Mouse (Mus musculus): ENCODE data around the gene Plscr1. TPM values are rescaled to one million over a fixed set of nuclear protein-coding genes. Genes with fewer than 3 reads are reported as not detected.

The Plscr1 gene
- total and polyA plus RNA-seq, 3 experiments, result 5.5 to 9.5 TPM; not detected in 1

- peaks cover 0 to 8% of the 10 kb centered on the region in 2 experiments; a peak in 3 of 4 replicates for H3K4me1 ChIP-seq (ENCODE audit: control insufficient read depth in 1 of 2, insufficient read depth in 2 of 2, low read length in 2 of 2)
- TF ChIP-seq ETS1 (IDR thresholded peaks at IDR 0.05; ENCODE audit: low read depth, low read length) (0 out of 2 replicates have a peak, but pooled peaks have one; percentile 16), ELF1 (IDR thresholded peaks at IDR 0.05; ENCODE audit: low read depth, low read length) (no peak), GABPA (IDR thresholded peaks at IDR 0.05; ENCODE audit: low read depth, low read length) (no peak), KAT2A (conservative IDR thresholded peaks at IDR 0.05; ENCODE audit: low read depth, low read length) (no peak), UBTF (IDR thresholded peaks at IDR 0.05; ENCODE audit: borderline replicate concordance, insufficient read depth, low read depth, low read length) (no peak), TAL1 (IDR thresholded peaks at IDR 0.05; ENCODE audit: low read length) (no peak), MYC (IDR thresholded peaks at IDR 0.05; ENCODE audit: low read depth, low read length) (no peak)
- H3K27ac ChIP-seq (ENCODE audit: control insufficient read depth, low read depth, low read length), result no peak overlapping the region
- peaks cover 0 to 2% of the 10 kb centered on the region in 2 experiments; a peak in 2 of 4 replicates for H3K27me3 ChIP-seq (ENCODE audit: control insufficient read depth in 1 of 2, insufficient read depth in 2 of 2, low read length in 2 of 2)
- H3K79me2 ChIP-seq (ENCODE audit: control insufficient read depth, insufficient read depth, low read length, poor library complexity), result no peaks in the 10 kb centered on the region
- peak; percentile 68 for DNase-seq (ENCODE audit: low read depth, low spot score)
- H3K36me3 ChIP-seq (ENCODE audit: control insufficient read depth in 1 of 2, insufficient read depth in 2 of 2, low read length in 2 of 2), result peaks cover 0 to 8% of the 10 kb centered on the region in 2 experiments; a peak in 2 of 4 replicates
- peak overlapping the region; percentile 32 for H3K9ac ChIP-seq (ENCODE audit: control insufficient read depth, low read depth, low read length, poor library complexity, severe bottlenecking)
- peak overlapping the region; percentile 63 to 71 for H3K4me3 ChIP-seq (ENCODE audit: control insufficient read depth in 1 of 2, insufficient read depth in 1 of 2, low read depth in 2 of 2, low read length in 2 of 2)
- no peaks in the 10 kb centered on the region for H3K9me3 ChIP-seq (replicated peaks; ENCODE audit: insufficient read depth, low read length)
Observed at GRCm38 (mm10) chr9:92207757-92208156, 41.8 kb upstream of the Plscr1 start.

DNA sequence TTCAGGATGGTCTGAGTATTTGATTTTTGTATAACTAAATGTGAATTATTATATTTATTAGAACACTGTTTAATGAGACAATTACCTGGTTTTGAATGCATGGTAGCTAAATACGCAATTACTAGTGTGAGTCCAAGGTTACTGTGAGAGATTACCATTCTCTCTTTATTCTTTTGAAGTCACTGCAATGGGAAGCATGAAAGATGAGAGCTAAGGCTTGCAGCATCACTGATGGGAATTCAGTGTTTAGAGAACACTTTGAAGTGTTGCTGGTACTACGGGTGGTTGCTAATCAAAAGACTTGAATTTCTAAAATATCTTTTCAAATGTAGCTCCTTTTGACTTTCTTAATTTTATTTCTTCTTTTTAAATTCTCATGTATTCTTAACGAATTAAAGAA is 39.7 kb upstream of the Plscr1 start:
- no peaks in the 10 kb centered on the region for H3K9me3 ChIP-seq (replicated peaks; ENCODE audit: insufficient read depth, low read length)
- H3K4me3 ChIP-seq (ENCODE audit: control insufficient read depth in 1 of 2, insufficient read depth in 1 of 2, low read depth in 2 of 2, low read length in 2 of 2), result no peak overlapping the region
- no peak for DNase-seq (ENCODE audit: low read depth, low spot score)
- no peak overlapping the region for H3K9ac ChIP-seq (ENCODE audit: control insufficient read depth, low read depth, low read length, poor library complexity, severe bottlenecking)
- no peaks in the 10 kb centered on the region for H3K79me2 ChIP-seq (ENCODE audit: control insufficient read depth, insufficient read depth, low read length, poor library complexity)
- no peak overlapping the region for H3K27ac ChIP-seq (ENCODE audit: control insufficient read depth, low read depth, low read length)
- peaks cover 0 to 2% of the 10 kb centered on the region in 2 experiments; a peak in 1 of 4 replicates for H3K27me3 ChIP-seq (ENCODE audit: control insufficient read depth in 1 of 2, insufficient read depth in 2 of 2, low read length in 2 of 2)
- TF ChIP-seq MAZ (IDR thresholded peaks at IDR 0.05; ENCODE audit: low read depth, low read length) (no peak), TCF12 (IDR thresholded peaks at IDR 0.05; ENCODE audit: low read depth, low read length) (no peak), ZKSCAN1 (IDR thresholded peaks at IDR 0.05; ENCODE audit: low read depth, low read length) (no peak), USF1 (IDR thresholded peaks at IDR 0.05; ENCODE audit: low read depth, low read length) (no peak), KAT2A (conservative IDR thresholded peaks at IDR 0.05; ENCODE audit: low read depth, low read length) (no peak), TAL1 (IDR thresholded peaks at IDR 0.05; ENCODE audit: low read length) (no peak), NELFE (IDR thresholded peaks at IDR 0.05; ENCODE audit: low read depth, low read length) (no peak), POLR2A (IDR thresholded peaks at IDR 0.05; ENCODE audit: control insufficient read depth in 1 of 2, insufficient read depth in 1 of 2, low read depth in 1 of 2, low read length in 2 of 2, poor library complexity in 1 of 2) (no peak), MAFK (IDR thresholded peaks at IDR 0.05; ENCODE audit: borderline replicate concordance, low read depth, low read length) (no peak), TBP (IDR thresholded peaks at IDR 0.05; ENCODE audit: low read depth, low read length) (no peak), MAX (IDR thresholded peaks at IDR 0.05; ENCODE audit: low read length) (no peak), SMC3 (IDR thresholded peaks at IDR 0.05; ENCODE audit: low read depth, low read length) (no peak), EP300 (IDR thresholded peaks at IDR 0.05; ENCODE audit: low read depth in 1 of 2, low read length in 2 of 2) (no peak), ZMIZ1 (IDR thresholded peaks at IDR 0.05; ENCODE audit: low read depth, low read length) (no peak), ETS1 (IDR thresholded peaks at IDR 0.05; ENCODE audit: low read depth, low read length) (no peak), HCFC1 (IDR thresholded peaks at IDR 0.05; ENCODE audit: low read depth, low read length) (no peak), GABPA (IDR thresholded peaks at IDR 0.05; ENCODE audit: low read depth, low read length) (no peak)
- peaks cover 0 to 8% of the 10 kb centered on the region in 2 experiments; a peak in 2 of 4 replicates for H3K36me3 ChIP-seq (ENCODE audit: control insufficient read depth in 1 of 2, insufficient read depth in 2 of 2, low read length in 2 of 2)
- peaks cover 0 to 8% of the 10 kb centered on the region in 2 experiments; a peak in 3 of 4 replicates for H3K4me1 ChIP-seq (ENCODE audit: control insufficient read depth in 1 of 2, insufficient read depth in 2 of 2, low read length in 2 of 2)

All from MEL (cell line).